8 mouse cellular contexts compared by ENCODE assay signal in genomic region chr11:117935616-117936015, GRCm38 (mm10). TPM values are rescaled to one million over a fixed set of nuclear protein-coding genes. Genes with fewer than 3 reads are reported as not detected.
DNase-seq lines count a peak whose midpoint lies in the region.

No protein-coding gene starts in this region.

- peak; percentile 65 for DNase-seq in adrenal gland, postnatal 14 days
- no peak for DNase-seq in adrenal gland, adult 18-20 months (ENCODE audit: low spot score in 2 of 2)
- DNase-seq in gastrocnemius, postnatal 36 days, result peak; percentile 42 to 61
- DNase-seq in kidney, adult 9 months, result peak; percentile 64
- peak; percentile 57 to 78 for DNase-seq in lung, postnatal 4 days
- no peak for DNase-seq in right cerebral cortex, postnatal 14 days
- no peak for DNase-seq in frontal cortex, adult 2 months (ENCODE audit: extremely low spot score in 1 of 2, low spot score in 1 of 2)
- no peak for DNase-seq in right cerebral cortex, postnatal 25 days

- intact Hi-C loops in gastrocnemius, postnatal 36 days (cut with DNase I), result no loop called here

RNA-seq across cellular contexts. Expression of gene Socs3, which starts 34.2 kb away (rescaled TPM):
- total RNA-seq in adrenal gland, postnatal 14 days (2021), result 4.8 and 6.5 TPM in 2 replicates
- 1 to 10 TPM; 4.2 to 5.6 TPM for total RNA-seq in adrenal gland, adult 18-20 months (2021)
- 1 to 10 TPM; 1.8 to 4.7 TPM for total RNA-seq in gastrocnemius, postnatal 36 days (2021)
- polyA plus RNA-seq in frontal cortex, adult 2 months (2012; rRNA removed), result 4.5 and 5.8 TPM in 2 replicates

RNA-seq across cellular contexts. Expression of gene Pgs1, which starts 50.5 kb away (rescaled TPM):
- 32.9 and 39.2 TPM in 2 replicates for total RNA-seq in adrenal gland, postnatal 14 days (2021)
- total RNA-seq in adrenal gland, adult 18-20 months (2021), result 10 to 100 TPM; 47.8 to 65.5 TPM
- 10 to 100 TPM; 17.9 to 18.9 TPM for total RNA-seq in gastrocnemius, postnatal 36 days (2021)
- polyA plus RNA-seq in frontal cortex, adult 2 months (2012; rRNA removed), result 69.6 and 74.3 TPM in 2 replicates

Comparison
In these comparisons a context has a peak if more than half of its experiments do, and no peak if none do; other contexts are left out.
1. DNase-seq: peak in adrenal gland, postnatal 14 days (single experiment), gastrocnemius, postnatal 36 days (2 of 2), kidney, adult 9 months (single experiment) and lung, postnatal 4 days (2 of 2); none in adrenal gland, adult 18-20 months (0 of 2), right cerebral cortex, postnatal 14 days (single experiment), frontal cortex, adult 2 months (0 of 2) and right cerebral cortex, postnatal 25 days (single experiment).